Mouse (Mus musculus) layer of hippocampus, adult 6 months (tissue): ENCODE results near the gene Hbq1b. TPM values are rescaled to one million over a fixed set of nuclear protein-coding genes. Genes with fewer than 3 reads are reported as not detected.

ENCODE experiments used
- long read RNA-seq, 2 experiments: library from polyadenylated mRNA; unstranded; transcript quantifications; one replicate each; pipeline ENCODE4 v2.0.0; 2019 to 2020
- polyA plus RNA-seq: library from polyadenylated mRNA; unstranded; fragments of <200 nt; fragmentation: Nextera tagmentation; gene quantifications from 2 replicates; pipeline ENCODE4 v1.2.3, GENCODE M21; 2021

Gene Hbq1b
- 0.92 TPM in 1 of 2 replicates, not detected in the other for polyA plus RNA-seq
- long read RNA-seq, experiment 1: 0 reads
- long read RNA-seq, experiment 2, partial matches to known transcripts: 0 of 1 reads
- long read RNA-seq, experiment 2, other reads (novel, unspliced or antisense): 1 of 1 reads

GRCm38 (mm10) chr11:32286695-32287492 lies at the start of gene Hbq1b:
Gene Hbq1b (plus strand): TSS chr11:32286965.

GRCm38 (mm10) chr11:32267188-32267884 lies 19.4 kb upstream of the Hbq1b start, which contains the start of gene Nprl3:
Gene Nprl3 (minus strand): TSS chr11:32267707.

DNA sequence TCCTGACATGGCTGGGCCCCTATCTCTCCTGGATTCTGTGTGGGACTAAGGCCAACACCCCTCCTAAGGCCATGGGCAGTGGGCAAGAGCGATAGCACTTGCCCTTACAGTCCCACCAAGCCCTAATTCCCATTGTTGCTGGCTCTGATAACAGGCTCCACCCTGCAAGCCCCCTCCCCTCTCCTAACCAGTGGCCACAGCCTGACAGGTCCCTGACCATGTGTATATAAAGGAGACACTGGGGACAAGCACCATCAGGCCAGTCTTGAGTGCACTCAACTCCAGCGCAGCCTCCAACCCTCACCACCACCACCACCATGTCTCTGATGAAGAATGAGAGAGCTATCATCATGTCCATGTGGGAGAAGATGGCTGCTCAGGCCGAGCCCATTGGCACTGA lies 10.4 kb upstream of the Hbq1b start, which contains the start of gene Hba-x:
Hba-x (plus strand) TSS at position 54 of the 400 bp plus-strand sequence.

GRCm38 (mm10) chr11:32283091-32283777 lies 3.5 kb upstream of the Hbq1b start, which contains the start of gene Hba-a1:
Gene Hba-a1 (plus strand): TSS chr11:32283511.

GRCm38 (mm10) chr11:32296203-32296602 lies 9.4 kb downstream of the Hbq1b start, which contains the start of gene Hba-a2:
Gene Hba-a2 (plus strand): TSS chr11:32296489.

GRCm38 (mm10) chr11:32299865-32300264 lies 13.1 kb downstream of the Hbq1b start, which contains the start of gene Hbq1a:
Gene Hbq1a (plus strand): TSS chr11:32300069.

Other genes with a start within 250 kb of the Hbq1b start
- not detected in 2 replicates for gene Il9r, start 86.7 kb upstream of the Hbq1b start, polyA plus RNA-seq
- gene Snrnp25, start 81.5 kb upstream of the Hbq1b start, polyA plus RNA-seq: 64.4 and 68.4 TPM in 2 replicates
- 2.1 and 3.1 TPM in 2 replicates for gene Rhbdf1, start 64.7 kb upstream of the Hbq1b start, polyA plus RNA-seq
- gene Mpg, start 60.5 kb upstream of the Hbq1b start, polyA plus RNA-seq: 17.5 and 17.7 TPM in 2 replicates
- gene Nprl3, start 19.3 kb upstream of the Hbq1b start, polyA plus RNA-seq: 59.4 and 67.1 TPM in 2 replicates
- not detected in 2 replicates for gene Hba-x, start 10.6 kb upstream of the Hbq1b start, polyA plus RNA-seq
- 6.8 and 9.2 TPM in 2 replicates for gene Hba-a1, start 3.5 kb upstream of the Hbq1b start, polyA plus RNA-seq
- 11.4 and 18.1 TPM in 2 replicates for gene Hba-a2, start 9.5 kb downstream of the Hbq1b start, polyA plus RNA-seq
- 1.0 and 1.2 TPM in 2 replicates for gene Hbq1a, start 13.1 kb downstream of the Hbq1b start, polyA plus RNA-seq
- 1.6 and 1.8 TPM in 2 replicates for gene Sh3pxd2b, start 60.9 kb downstream of the Hbq1b start, polyA plus RNA-seq
- gene Ubtd2, start 168.4 kb downstream of the Hbq1b start, polyA plus RNA-seq: 6.3 and 6.8 TPM in 2 replicates
- gene Efcab9, start 245.1 kb downstream of the Hbq1b start, polyA plus RNA-seq: 0.54 and 1.7 TPM in 2 replicates
- gene Stk10, start 246.3 kb downstream of the Hbq1b start, polyA plus RNA-seq: 1.5 and 1.7 TPM in 2 replicates